Mouse (Mus musculus): Measurements from ENCODE around the gene Cib1.

Gene Cib1

DNA sequence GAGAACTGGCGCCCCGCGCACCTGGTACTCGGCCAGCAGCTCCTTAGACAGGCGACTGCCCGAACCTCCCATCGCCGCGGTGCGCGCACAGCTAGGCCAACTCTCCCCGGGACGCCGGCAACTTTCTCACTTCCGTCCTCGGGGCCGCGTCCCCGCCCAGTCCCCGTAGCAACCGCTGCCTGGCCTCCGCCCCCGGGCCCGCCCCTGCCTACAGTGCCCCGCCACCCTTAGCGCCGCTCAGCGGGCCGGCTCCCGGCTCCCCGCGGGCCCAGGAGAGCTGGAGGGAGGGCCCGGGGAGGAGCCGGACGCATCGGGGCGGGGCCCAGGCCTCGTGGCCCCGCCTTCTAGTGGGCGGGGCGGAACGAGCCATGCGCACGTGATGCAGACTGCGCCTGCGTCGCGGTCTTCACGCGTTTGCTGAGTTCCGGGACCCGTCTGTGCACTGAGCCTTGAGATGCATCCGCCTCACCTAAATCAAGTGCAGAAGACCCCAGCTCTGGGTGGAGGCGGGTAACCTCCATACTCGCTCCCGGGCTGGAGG is at the start of gene Cib1, which contains the start of gene Gdpgp1:
Cib1 (minus strand) TSS at position 325 of the 541 bp plus-strand sequence.
Gdpgp1 (plus strand) TSS at position 377 of the 541 bp plus-strand sequence.
- peak; percentile 99 for DNase-seq (ENCODE audit: low read depth)

- DNase-seq (ENCODE audit: low read depth) = no peak
These were observed 49.0 kb upstream of the Cib1 start for GRCm38 (mm10) chr7:80281646-80282045.

DNA sequence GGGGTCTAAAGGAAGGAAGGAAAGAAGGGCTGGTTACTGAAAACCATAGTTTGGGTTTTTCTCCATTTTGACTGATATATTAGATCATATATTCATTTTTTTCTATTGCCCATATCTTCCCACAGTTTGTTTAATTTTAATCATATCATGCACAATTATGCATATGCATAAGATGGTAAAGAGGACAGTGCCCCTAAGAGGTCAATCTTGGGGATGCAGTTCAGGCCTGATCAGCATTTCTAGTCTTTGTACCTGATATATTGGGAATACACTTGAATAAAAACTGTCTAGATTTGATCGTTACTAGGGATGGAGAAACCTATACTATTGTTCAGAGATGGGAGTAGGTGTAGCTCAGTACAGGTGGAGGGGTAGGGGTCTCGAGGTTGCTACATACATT is 48.4 kb upstream of the Cib1 start:
- DNase-seq (ENCODE audit: low read depth) = no peak

DNA sequence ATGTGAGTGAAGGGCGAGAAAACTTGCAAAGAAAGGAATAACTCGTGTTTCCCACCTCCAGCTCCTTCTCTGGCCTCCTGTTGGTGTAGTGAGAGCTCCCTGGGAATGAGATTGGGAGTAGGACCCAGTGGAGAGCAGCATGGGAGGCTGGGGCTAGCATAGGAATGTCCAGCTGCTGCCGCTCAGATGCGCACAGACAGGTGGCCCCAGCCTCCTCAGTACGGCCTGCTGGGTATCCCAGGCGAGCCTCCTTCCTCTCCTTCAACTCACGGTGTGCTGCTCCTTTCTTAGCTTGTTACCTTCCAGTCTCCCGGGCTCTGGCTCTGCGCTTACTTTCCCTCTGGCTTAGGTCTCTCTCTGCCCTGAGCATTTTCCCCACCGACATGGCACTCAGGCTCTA is 47.4 kb upstream of the Cib1 start:
- DNase-seq (ENCODE audit: low read depth) = no peak

DNA sequence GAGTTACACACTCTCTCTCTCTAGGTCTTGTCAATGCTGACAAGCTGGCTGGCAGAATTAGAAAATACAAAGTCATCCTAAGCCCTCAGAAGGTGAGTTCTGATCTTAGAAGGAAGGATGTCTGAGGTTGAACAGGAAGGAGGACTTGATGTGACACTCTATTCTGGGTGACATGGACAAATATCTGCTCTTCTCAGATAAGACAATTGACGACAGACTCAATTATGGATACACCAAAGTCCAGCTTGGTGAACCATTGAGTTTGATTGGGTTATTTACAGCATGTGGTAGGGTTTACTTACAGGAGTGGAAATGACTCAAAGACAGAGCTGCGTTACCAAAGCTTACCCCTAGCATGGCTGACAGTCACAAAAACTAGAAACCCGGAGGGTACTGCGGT is 43.8 kb upstream of the Cib1 start:
- no peak for DNase-seq (ENCODE audit: low read depth)

DNA sequence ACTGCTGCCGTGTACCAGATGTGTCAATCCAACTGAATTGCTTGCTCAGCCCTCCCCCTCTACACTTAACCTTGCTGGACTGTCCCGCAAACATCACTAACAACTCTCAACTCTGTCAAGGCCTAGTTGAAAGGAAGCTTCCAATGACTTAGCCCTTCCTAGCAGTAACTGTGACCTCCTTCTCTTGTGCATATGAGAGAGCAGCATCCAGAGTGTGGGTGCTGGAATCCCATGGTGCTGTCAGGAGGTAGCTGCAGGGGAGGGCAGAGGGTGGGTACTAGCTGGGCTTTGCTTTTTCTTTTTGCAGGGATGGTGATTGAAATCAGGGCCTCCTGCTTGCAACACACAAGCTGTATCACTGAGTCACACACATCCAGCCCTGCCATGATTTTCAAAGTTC is 40.8 kb upstream of the Cib1 start:
- DNase-seq (ENCODE audit: low read depth) = no peak

DNA sequence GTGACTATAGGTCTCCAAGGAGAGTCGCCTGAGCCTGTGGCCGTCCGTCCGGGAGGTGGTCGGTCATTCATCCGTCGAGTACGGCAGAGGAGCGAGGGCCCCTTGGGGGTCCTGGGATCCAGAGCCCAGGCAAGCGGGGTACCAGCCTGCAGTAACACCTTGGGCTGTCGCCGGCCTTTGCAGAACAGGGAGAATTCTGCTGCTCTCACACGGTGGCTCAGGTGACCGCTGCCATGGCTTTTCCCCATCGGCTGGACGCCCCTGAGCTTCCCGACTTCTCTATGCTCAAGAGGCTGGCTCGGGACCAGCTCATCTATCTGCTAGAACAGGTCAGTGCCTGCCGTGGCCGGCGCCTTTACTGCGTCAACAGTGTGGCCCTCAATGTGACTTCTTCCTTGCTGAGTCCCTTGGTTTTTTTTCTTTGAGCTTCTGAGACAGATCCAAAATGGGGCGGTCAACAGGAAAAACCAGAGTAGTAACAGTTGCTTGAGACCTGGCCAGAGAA is 37.2 kb upstream of the Cib1 start:
- no peak for DNase-seq (ENCODE audit: low read depth)

- peak; percentile 99 for DNase-seq (ENCODE audit: low read depth)
These were observed 36.5 kb upstream of the Cib1 start, which contains the start of gene Vps33b for GRCm38 (mm10) chr7:80268897-80269750. Vps33b (plus strand) TSS chr7:80269649.

DNA sequence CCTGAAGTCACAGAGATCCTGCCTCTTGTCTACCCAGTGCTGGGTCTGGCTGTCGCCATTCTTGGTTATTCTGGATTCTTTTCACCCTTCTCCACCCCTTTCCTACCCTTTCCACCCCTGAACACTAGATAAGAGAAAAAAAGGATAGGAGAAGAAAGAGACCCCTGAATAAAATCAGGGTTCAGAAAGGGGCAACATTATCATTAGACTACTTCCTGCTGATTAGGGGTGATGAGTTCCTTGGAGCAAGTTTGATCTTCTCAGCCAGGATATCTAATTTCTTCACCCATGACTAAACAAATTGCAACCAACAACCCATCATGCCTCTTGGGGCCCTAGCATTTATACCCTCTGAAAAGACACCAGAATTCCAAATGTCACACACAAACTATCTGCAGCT is 35.2 kb upstream of the Cib1 start:
- no peak for DNase-seq (ENCODE audit: low read depth)

- no peak for DNase-seq (ENCODE audit: low read depth)
These were observed 32.0 kb upstream of the Cib1 start for GRCm38 (mm10) chr7:80264606-80265005.

DNA sequence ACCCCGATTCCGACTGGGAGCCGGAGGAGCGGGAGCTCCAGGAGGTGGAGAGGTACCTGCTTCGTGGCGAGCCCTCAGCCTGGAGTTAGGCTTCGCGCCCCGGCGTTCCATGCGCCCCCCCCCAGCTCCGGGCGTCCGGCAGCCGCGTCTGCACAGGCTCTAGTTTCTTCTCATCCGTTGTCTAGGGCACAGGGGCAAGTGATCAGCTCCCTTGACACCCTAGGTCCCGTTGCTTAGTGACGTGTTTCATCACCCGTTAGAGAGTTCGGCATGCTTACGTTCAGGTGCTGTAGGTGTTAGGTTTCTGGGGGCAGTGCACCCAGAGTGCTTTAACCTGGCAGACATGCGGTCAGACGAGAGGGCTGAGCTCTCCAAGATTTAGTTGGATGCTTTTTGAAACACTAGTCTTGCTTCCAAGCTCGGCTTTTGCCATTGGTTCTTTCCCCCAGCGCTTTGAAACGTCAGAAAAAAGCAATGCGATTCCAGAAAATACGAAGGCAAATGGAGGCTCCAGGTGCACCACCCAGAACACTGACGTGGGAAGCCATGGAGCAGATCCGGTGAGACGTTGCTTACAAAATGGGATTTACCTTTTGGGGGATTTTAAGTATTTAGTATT is 28.9 kb upstream of the Cib1 start:
- no peak for DNase-seq (ENCODE audit: low read depth)

DNA sequence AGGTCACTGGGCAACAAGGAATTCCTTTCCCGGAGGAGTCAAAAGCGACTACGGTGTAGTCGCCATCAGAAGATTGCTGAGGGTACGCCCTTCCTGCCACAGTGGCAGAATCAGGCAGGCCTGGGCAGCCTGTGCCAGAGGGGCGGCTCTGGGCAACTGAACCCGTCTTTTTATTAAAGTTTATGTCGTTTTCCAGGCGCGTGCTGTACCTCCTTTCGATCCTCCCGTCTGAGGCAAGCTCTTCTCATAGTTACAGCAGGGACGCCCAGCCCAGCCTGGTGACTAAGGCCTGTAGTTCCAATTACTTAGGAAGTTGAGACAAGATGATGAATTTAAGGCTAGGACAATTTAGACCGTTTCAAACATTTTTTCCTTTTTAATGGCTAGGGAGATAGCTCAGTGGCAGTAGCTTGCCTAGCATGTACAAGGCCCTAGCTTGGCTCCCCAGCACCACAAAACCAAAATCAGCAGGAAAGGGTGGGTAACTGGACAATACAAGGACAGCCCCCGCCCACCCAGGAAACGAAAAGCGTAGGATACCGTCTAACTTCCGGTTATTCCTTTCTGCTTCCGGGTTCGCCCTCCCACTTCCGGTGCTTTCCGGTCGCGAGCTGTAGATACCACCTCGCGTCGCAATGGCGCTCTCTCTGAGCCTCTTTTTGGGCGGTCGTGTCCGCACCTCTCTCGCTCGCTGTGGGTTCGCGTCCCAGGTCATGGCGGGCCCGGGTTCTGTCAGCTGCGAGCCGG is 28.2 kb upstream of the Cib1 start, which contains the start of gene Ngrn:
Ngrn (plus strand) TSS at position 591 of the 747 bp plus-strand sequence.
- DNase-seq (ENCODE audit: low read depth) = peak; percentile 93

GRCm38 (mm10) chr7:80257706-80258105 is 25.1 kb upstream of the Cib1 start:
- no peak for DNase-seq (ENCODE audit: low read depth)

DNA sequence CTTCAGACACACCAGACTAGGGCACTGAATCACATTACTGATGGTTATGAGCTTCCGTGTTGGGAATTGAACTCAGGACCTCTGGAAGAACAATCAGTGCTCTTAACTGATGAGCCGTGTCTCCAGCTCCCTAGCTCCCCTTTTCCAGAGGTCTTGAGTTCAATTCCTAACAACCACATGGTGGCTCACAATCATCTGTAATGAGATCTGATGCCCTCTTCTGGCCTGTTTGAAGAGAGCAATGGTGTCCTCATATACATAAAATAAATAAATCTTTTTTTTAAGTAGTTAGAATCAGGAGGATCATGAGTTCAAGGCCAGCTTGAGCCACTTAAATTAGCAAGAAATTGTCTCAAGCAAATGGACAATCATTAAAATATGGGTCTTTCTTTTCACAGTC is 23.4 kb upstream of the Cib1 start:
- peak; percentile 46 for DNase-seq (ENCODE audit: low read depth)

GRCm38 (mm10) chr7:80252886-80253285 is 20.3 kb upstream of the Cib1 start:
- DNase-seq (ENCODE audit: low read depth) = peak; percentile 60

DNA sequence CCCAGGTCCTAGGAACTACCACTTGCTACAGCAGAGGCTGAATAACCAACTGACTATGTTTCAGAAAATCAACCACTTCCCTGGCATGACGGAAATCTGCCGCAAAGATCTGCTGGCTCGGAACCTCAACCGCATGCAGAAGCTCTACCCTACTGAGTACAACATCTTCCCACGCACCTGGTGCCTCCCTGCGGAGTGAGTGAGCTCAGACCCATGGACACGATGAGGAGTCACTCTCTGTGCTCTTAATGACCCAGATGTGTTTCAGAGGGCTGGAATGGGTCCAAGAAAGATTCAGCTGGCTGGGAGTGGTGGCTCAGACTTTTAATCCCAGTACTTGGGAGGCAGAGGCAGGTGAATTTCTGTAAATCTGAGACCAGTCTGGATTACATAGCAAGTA is 19.8 kb upstream of the Cib1 start:
- no peak for DNase-seq (ENCODE audit: low read depth)

DNA sequence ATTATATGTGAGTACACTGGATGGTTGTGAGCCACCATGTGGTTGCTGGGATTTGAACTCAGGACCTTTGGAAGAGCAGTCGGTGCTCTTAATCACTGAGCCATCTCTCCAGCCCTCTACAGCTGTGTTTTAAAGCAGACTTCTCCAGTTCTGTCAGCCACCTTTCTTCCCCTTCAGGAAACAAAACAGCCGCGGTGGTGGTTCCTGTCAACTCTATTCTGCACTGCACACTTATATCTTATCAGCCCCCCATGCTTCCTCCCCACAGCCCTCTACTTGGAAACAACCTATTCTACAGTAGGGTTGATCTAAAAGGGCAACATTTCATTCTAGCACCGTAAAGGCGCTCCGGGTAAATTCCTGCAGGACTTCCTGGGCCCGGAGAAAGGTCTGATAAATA is 14.2 kb upstream of the Cib1 start:
- DNase-seq (ENCODE audit: low read depth) = peak; percentile 47

DNA sequence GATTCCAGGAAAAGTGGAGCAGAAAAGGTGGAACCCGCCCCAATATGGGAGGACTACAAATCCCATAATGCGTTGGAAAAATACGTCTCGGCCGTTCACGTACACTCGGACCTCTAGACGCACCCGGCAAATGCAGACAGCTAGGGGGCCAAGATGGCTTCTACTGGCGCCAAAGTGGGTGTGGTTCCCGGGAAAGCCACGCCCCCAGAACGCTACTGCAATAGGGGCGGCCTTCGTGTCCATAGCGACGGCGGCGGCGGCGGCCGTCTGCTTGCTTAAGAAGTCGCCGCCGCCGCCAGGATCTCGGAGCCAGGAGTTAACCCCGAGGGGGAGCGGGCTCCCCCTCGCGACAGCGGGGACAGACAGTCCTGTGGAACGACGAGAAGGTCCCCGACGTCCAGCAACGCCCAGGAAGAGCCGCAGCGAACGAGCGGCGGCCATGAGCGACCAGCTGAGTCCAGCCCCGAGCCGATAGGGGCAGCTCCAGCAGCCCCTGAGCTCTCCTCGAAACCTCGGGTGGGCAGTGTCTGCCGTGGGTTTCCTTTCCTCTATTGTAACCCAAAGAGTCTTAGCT is 13.6 kb upstream of the Cib1 start, which contains the start of gene Ttll13:
Ttll13 (plus strand) TSS at position 229 of the 574 bp plus-strand sequence.
- peak; percentile 97 for DNase-seq (ENCODE audit: low read depth)

- DNase-seq (ENCODE audit: low read depth) = no peak
These were observed 12.2 kb upstream of the Cib1 start for GRCm38 (mm10) chr7:80244851-80245250.

- DNase-seq (ENCODE audit: low read depth) = no peak
These were observed 9.0 kb upstream of the Cib1 start for GRCm38 (mm10) chr7:80241661-80242060.

- no peak for DNase-seq (ENCODE audit: low read depth)
These were observed 5.9 kb upstream of the Cib1 start for GRCm38 (mm10) chr7:80238542-80238941.

DNA sequence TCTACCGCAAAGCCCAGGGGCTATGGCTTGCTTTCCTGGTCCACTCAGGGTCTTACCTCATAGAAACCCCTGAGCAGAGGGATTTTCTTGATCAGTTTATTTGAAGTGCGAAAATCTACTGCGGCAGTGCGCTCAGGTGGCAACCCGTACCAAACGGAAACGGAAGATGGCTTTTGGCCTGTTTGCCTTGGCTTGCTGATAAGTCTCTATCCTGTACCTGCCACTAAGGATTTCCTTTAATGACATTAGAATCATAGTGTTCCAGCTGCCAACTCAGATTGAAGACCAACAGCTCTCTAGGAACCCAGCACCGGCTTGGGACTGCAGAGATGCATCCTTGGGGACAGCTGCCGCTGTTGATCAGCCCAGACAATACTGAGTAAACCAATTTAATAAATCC is 1.2 kb upstream of the Cib1 start:
- peak; percentile 44 for DNase-seq (ENCODE audit: low read depth)
